Mouse (Mus musculus) limb, embryonic 11.5 days (tissue): ENCODE data around the gene Gm11639. TPM values are rescaled to one million over a fixed set of nuclear protein-coding genes. Genes with fewer than 3 reads are reported as not detected.

Experiments used
- ATAC-seq: fragments of 200-750 bp; cut with Nextera tagmentation; 2 replicates; pipeline ENCODE4 v1.8.0; 2017; ENCODE audit warnings: low read depth; ENCODE audit not compliant: insufficient number of reproducible peaks, low FRiP score, low TSS enrichment
- DNase-seq: peaks from one replicate; pipeline ENCODE4 v3.0.0-alpha.2; 2015; ENCODE audit warnings: low spot score
- H3K27ac ChIP-seq: fragments of 300-500 bp; sonication (generic); replicated peaks from 2 replicates; pipeline ENCODE4 v1.5.1; 2014; ENCODE audit warnings: low read depth, mild to moderate bottlenecking, low read length
- H3K27me3 ChIP-seq: fragments of 300-500 bp; sonication (generic); 2 replicates; pipeline ENCODE4 v1.6.1; 2014; ENCODE audit warnings: mild to moderate bottlenecking, low read length, mixed read lengths; ENCODE audit not compliant: control insufficient read depth, insufficient read depth
- H3K36me3 ChIP-seq: fragments of 300-500 bp; sonication (generic); 2 replicates; pipeline ENCODE4 v1.6.1; 2014; ENCODE audit warnings: mild to moderate bottlenecking, low read length, moderate library complexity, mixed read lengths; ENCODE audit not compliant: control insufficient read depth, insufficient read depth
- H3K4me1 ChIP-seq: fragments of 300-500 bp; sonication (generic); 2 replicates; pipeline ENCODE4 v1.6.1; 2014; ENCODE audit warnings: low read length, mixed read lengths; ENCODE audit not compliant: control insufficient read depth, insufficient read depth
- H3K4me2 ChIP-seq: fragments of 300-500 bp; sonication (generic); 2 replicates; pipeline ENCODE4 v1.6.1; 2014; ENCODE audit warnings: low read depth, mild to moderate bottlenecking, moderate library complexity; ENCODE audit not compliant: severe bottlenecking
- H3K4me3 ChIP-seq: fragments of 300-500 bp; sonication (generic); 2 replicates; pipeline ENCODE4 v1.5.1; 2014; ENCODE audit warnings: low read depth, low read length
- H3K9ac ChIP-seq: fragments of 300-500 bp; sonication (generic); 2 replicates; pipeline ENCODE4 v1.6.1; 2014; ENCODE audit warnings: mild to moderate bottlenecking, low read length
- H3K9me3 ChIP-seq: fragments of 300-500 bp; sonication (generic); 2 replicates; pipeline ENCODE4 v1.6.1; 2016; ENCODE audit warnings: low read length; ENCODE audit not compliant: control insufficient read depth
- WGBS: fragments of 180-500 bp; shearing (Covaris S2); extraction: QIAGEN DNeasy Blood & Tissue Kit; methylation state at CpG from one replicate; pipeline ENCODE4 v1.1.7; 2014; 5-methylcytosine and 5-hydroxymethylcytosine counted together
- polyA plus RNA-seq: library from polyadenylated mRNA; unstranded; fragments of >200 nt; fragmentation: Nextera tagmentation; extraction: Ambion mirVana; gene quantifications from 2 replicates; pipeline ENCODE4 v1.2.1, GENCODE M21; 2014

Gm11639 gene
- polyA plus RNA-seq, 1 experiment from 2014 or later, result not detected

DNA sequence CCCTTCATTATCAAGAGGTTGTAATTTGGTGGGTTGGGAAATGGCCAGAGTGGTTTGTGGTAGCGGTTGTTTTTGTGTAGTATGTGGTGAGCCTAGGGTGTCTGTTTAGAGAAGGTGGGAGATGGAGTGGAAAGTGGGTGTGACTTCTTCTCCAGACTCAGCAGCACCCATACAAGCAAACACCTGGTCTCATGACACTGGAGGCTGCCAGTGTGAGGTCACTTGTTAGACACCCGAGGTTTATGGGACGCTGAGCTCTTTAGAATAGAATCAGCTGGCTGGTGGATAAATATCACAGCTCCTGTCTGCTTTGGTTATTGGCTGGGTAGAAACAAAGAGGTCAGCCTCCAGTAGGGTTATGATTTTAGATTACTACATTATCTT is 21.6 kb upstream of the Gm11639 start:
- DNase-seq, result no peak
- WGBS, result 83% methylated on average over 3 of the region's 3 CpGs

DNA sequence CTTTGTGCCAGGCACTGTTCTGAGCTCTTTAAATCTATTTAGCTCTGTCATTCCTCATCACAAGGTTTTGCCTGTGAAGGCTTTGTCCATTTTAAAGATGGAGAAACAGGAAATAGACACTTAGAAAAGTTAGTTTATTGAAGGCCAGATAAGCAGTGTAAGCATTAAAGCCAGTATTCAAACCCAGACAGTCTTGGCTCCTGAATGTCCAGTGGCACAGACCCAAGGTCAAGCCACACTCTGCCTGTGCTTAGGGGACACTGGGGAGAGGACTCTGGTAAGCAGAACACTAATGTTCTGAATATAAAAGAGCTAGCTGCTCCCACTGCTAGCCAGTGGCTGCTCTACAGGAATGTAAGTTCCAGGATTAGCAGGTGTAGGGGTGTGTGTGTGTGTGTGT is 21.1 kb upstream of the Gm11639 start:
- no peak overlapping the region for H3K27ac ChIP-seq
- no peaks in the 10 kb centered on the region for H3K9me3 ChIP-seq
- H3K4me1 ChIP-seq, result no peaks in the 10 kb centered on the region
- no peaks in the 10 kb centered on the region for H3K27me3 ChIP-seq
- ATAC-seq (no peak), DNase-seq (no peak)
- no peaks in the 10 kb centered on the region for H3K36me3 ChIP-seq
- H3K9ac ChIP-seq, result no peak overlapping the region
- no peak overlapping the region for H3K4me2 ChIP-seq
- no peak overlapping the region for H3K4me3 ChIP-seq

More for the DNA sequence above, 21.6 kb upstream of the Gm11639 start:
- Histone ChIP-seq H3K9ac (no peak overlapping the region), H3K4me3 (no peak overlapping the region), H3K27ac (no peak overlapping the region), H3K4me2 (no peak overlapping the region), H3K27me3 (no peaks in the 10 kb centered on the region), H3K4me1 (no peaks in the 10 kb centered on the region), H3K36me3 (no peaks in the 10 kb centered on the region), H3K9me3 (no peaks in the 10 kb centered on the region)
- ATAC-seq, result no peak

DNA sequence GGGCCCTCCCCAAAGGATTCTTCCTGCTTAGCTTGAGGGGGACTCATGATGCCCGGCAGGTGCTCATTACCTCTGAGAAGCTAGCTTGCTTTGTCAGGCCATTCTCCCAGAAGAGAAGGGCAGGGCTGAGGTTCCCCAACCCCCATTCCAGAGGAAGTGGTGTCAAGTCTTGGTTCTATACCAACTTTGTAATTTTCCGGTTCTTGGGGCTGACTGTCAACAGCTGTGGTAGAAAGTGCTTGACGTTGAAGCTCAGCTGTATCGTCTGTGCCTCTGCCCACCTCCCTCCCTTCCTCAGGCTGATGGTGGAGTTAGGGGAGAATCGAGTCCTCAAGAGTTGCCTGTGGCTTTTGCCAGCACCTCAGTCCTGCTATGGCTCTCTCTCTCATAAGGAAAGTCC is 18.1 kb upstream of the Gm11639 start:
- WGBS, result 68% methylated on average over 5 of the region's 5 CpGs
- no peaks in the 10 kb centered on the region for H3K9me3 ChIP-seq
- no peak overlapping the region for H3K9ac ChIP-seq
- H3K4me2 ChIP-seq, result no peak overlapping the region
- no peak for DNase-seq
- ATAC-seq, result no peak
- no peak overlapping the region for H3K4me3 ChIP-seq
- H3K27me3 ChIP-seq, result no peaks in the 10 kb centered on the region
- H3K27ac ChIP-seq, result no peak overlapping the region
- no peaks in the 10 kb centered on the region for H3K36me3 ChIP-seq
- no peaks in the 10 kb centered on the region for H3K4me1 ChIP-seq

DNA sequence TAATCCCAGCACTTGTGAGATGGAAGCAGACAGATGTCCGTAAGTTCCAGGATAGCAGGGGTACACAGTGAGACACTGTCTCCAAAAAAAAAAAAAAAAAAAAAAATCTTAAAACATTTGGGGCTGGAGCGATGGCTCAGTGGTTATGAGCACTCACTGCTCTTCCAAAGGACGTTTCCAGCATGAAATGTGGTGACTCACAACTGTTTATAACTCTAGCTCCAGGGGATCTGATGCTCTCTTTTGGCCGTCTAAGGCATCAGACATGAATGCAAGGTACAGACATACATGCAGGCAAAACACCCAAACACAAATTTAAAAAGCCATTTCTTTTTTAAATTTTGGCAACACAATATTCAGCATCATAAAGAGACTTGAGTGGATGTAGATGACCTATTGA is 12.1 kb upstream of the Gm11639 start:
- no peak for ATAC-seq
- no peaks in the 10 kb centered on the region for H3K36me3 ChIP-seq
- no peaks in the 10 kb centered on the region for H3K27me3 ChIP-seq
- no peaks in the 10 kb centered on the region for H3K4me1 ChIP-seq
- H3K9ac ChIP-seq, result no peak overlapping the region
- no peak overlapping the region for H3K27ac ChIP-seq
- no peaks in the 10 kb centered on the region for H3K9me3 ChIP-seq
- DNase-seq, result no peak
- H3K4me3 ChIP-seq, result no peak overlapping the region
- no peak overlapping the region for H3K4me2 ChIP-seq
- 67% methylated on average over 4 of the region's 4 CpGs for WGBS

DNA sequence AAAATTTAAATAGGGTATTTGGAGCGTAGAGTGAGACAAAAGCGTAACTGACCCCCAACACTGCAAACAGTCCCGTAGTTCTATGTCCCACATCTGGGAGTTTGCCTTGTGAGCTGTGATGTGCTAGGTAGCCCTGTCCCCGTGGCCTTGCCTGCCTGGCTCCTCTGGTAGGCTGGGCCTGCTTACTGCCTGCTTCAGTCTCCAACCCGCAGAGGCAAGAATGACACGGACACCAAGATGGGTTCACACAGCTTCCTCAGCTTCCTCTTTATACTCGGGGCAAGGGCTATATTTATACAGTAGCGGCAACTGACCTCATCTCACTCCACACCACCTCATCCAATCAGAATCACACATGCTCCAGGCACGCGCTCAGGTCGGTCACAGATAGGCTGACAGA is 10.7 kb upstream of the Gm11639 start:
- no peak for ATAC-seq
- 92% methylated on average over 11 of the region's 11 CpGs for WGBS
- no peak overlapping the region for H3K9ac ChIP-seq

DNA sequence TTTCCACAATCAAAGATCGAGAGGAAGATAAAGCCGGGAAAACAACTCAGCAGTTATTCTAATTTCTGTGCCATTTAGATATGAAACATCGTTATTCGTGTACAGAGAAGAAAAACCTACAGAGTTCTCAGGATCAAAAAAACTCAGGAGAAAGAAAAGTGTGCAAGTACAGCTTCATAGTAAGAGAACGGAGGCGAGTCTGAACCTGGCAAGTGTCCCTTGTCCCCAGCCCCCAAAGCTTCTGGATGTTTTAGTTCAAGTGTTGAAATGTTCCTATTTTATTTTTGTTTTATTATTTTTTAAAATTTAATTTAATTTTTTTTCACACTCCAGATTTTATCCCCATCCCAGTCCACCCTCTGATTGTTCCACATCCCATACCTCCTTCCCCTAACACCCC is 7.7 kb downstream of the Gm11639 start:
- Histone ChIP-seq H3K27me3 (no peaks in the 10 kb centered on the region), H3K36me3 (no peaks in the 10 kb centered on the region), H3K9me3 (no peaks in the 10 kb centered on the region), H3K27ac (no peak overlapping the region), H3K4me2 (no peak overlapping the region), H3K4me1 (no peaks in the 10 kb centered on the region), H3K9ac (no peak overlapping the region), H3K4me3 (no peak overlapping the region)
- DNase-seq (no peak), ATAC-seq (no peak)
- 91% methylated on average over 6 of the region's 6 CpGs for WGBS

More for the DNA sequence above, 10.7 kb upstream of the Gm11639 start:
- no peaks in the 10 kb centered on the region for H3K27me3 ChIP-seq
- no peak overlapping the region for H3K4me2 ChIP-seq
- no peak for DNase-seq
- H3K4me3 ChIP-seq, result no peak overlapping the region
- no peaks in the 10 kb centered on the region for H3K9me3 ChIP-seq
- no peaks in the 10 kb centered on the region for H3K4me1 ChIP-seq
- no peaks in the 10 kb centered on the region for H3K36me3 ChIP-seq
- H3K27ac ChIP-seq, result no peak overlapping the region

DNA sequence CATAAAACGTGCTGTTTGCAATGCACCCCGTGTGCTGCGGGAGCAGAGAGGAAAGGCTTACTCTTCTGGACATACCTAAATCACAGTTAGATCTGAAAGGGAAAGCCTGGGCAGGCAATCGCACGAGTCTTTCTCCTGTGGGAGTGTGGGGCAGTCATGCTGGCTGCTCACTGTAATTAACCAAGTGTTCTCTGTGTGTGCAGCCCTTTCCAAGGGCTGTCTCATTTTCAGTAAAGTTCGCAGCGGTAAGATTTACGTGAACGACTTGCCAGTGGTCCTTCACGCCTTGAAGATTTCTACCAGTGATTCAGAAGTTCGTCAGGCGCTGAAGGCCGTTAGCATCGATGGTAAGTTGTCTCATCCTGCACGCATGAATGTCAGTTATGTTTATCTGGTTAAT is 18.6 kb downstream of the Gm11639 start:
- 58% methylated on average over 15 of the region's 15 CpGs for WGBS
- ATAC-seq, result no peak
- no peak overlapping the region for H3K4me3 ChIP-seq
- H3K4me2 ChIP-seq, result no peak overlapping the region
- peak; percentile 21 for DNase-seq
- no peaks in the 10 kb centered on the region for H3K36me3 ChIP-seq
- H3K27ac ChIP-seq, result no peak overlapping the region
- no peaks in the 10 kb centered on the region for H3K27me3 ChIP-seq
- H3K9ac ChIP-seq, result no peak overlapping the region
- no peaks in the 10 kb centered on the region for H3K9me3 ChIP-seq
- H3K4me1 ChIP-seq, result no peaks in the 10 kb centered on the region

DNA sequence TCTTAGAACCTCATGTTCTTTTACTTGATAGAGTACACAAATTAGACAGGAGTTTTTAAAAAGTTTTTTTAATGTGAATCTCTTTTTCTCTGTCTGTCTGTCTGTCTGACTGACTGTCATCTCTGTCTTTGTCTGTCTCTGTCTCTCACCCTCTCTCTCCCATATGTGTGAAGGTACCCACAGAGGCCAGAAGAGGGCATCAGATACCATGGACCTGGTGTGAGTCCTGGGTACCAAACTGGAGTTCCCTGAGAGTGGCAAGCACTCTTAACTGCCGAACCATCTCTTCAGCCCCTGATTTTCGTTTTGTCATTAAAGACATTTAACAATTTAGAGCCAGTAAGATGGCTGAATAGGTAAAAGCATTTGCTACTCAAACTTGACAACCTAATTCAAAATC is 21.6 kb downstream of the Gm11639 start:
- H3K4me2 ChIP-seq, result no peak overlapping the region
- H3K4me3 ChIP-seq, result no peak overlapping the region
- H3K9me3 ChIP-seq, result no peaks in the 10 kb centered on the region
- WGBS, result 69% methylated on average over 2 of the region's 2 CpGs
- H3K4me1 ChIP-seq, result no peaks in the 10 kb centered on the region
- H3K36me3 ChIP-seq, result no peaks in the 10 kb centered on the region
- no peak overlapping the region for H3K27ac ChIP-seq
- ATAC-seq (no peak), DNase-seq (no peak)
- H3K27me3 ChIP-seq, result no peaks in the 10 kb centered on the region
- H3K9ac ChIP-seq, result no peak overlapping the region

DNA sequence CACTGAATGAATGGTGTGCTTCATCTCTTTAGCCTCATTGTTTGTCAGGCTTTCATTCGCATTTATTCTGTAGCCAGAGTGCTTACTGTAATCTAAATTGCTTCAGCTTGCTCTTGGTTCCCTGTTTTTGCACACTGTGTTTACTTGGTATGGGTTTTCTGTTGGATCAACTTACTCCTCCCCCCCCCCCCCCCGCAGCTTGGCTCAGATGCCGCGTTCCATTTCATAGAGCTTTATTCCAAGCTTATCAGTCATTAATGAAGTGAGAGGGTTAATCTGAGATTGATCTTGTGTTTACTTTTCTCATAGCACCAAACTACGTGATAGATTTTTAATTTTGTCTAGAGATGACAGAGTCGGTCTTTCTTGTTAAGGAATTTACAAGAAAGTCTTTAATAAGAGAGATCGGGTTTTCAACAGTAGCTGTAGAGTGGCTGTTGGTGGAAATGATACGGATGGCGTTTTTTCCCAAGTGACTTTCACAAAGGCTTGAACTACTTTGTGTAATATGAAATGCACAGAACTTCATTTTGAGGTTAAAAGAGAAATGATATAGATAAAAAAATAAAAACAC is 59.6 kb downstream of the Gm11639 start:
- H3K27me3 ChIP-seq, result no peaks in the 10 kb centered on the region
- H3K4me3 ChIP-seq, result no peak overlapping the region
- H3K4me2 ChIP-seq, result no peak overlapping the region
- no peaks in the 10 kb centered on the region for H3K9me3 ChIP-seq
- ATAC-seq (no peak), DNase-seq (no peak)
- H3K36me3 ChIP-seq, result no peaks in the 10 kb centered on the region
- no peak overlapping the region for H3K27ac ChIP-seq
- no peak overlapping the region for H3K9ac ChIP-seq
- no peaks in the 10 kb centered on the region for H3K4me1 ChIP-seq
- WGBS, result 87% methylated on average over 9 of the region's 9 CpGs
